Mouse (Mus musculus): ENCODE results near the gene Slc28a1. TPM values are rescaled to one million over a fixed set of nuclear protein-coding genes. Genes with fewer than 3 reads are reported as not detected.
"Not testable (repeated sequence)": the region's sequence is repeated elsewhere in the genome, so short reads cannot be mapped to it uniquely, and the experiment has no call there.

Slc28a1 gene
- polyA plus RNA-seq, 1 experiment from 2014 or later, result 0.05 TPM

- Histone ChIP-seq H3K4me1 (peaks cover 52% of the 10 kb centered on the region), H3K27me3 (replicated peaks; ENCODE audit: low read depth, poor library complexity, severe bottlenecking) (no peaks in the 10 kb centered on the region), H3K36me3 (replicated peaks) (no peaks in the 10 kb centered on the region), H3K9me3 (peaks cover 9% of the 10 kb centered on the region; the same call in 1 of the 2 replicates), H3K27ac (replicated peaks) (no peak overlapping the region; the same call in 1 of the 2 replicates), H3K4me3 (no peak overlapping the region)
- 58% methylated on average over 7 of the region's 7 CpGs for WGBS
- peak; percentile 50 for DNase-seq (ENCODE audit: low spot score)
These were observed 17.3 kb downstream of the Slc28a1 start for GRCm38 (mm10) chr7:81131864-81132263.

- H3K27ac ChIP-seq (replicated peaks), result peak overlapping the region; percentile 57
These were observed 18.3 kb downstream of the Slc28a1 start for GRCm38 (mm10) chr7:81132851-81133279.

GRCm38 (mm10) chr7:81133416-81133815 lies 18.8 kb downstream of the Slc28a1 start:
- 64% methylated on average over 6 of the region's 6 CpGs for WGBS
- Histone ChIP-seq H3K9me3 (0 out of 2 replicates have a peak, but pooled peaks cover under 1% of the 10 kb centered on the region), H3K4me3 (no peak overlapping the region), H3K27me3 (replicated peaks; ENCODE audit: low read depth, poor library complexity, severe bottlenecking) (no peaks in the 10 kb centered on the region), H3K4me1 (peaks cover 52% of the 10 kb centered on the region), H3K36me3 (replicated peaks) (no peaks in the 10 kb centered on the region), H3K27ac (replicated peaks) (peak overlapping the region; percentile 57)
- no peak for DNase-seq (ENCODE audit: low spot score)

More at GRCm38 (mm10) chr7:81132851-81133279, 18.3 kb downstream of the Slc28a1 start:
- Histone ChIP-seq H3K9me3 (peaks cover 6% of the 10 kb centered on the region; the same call in 1 of the 2 replicates), H3K4me3 (no peak overlapping the region), H3K4me1 (peaks cover 52% of the 10 kb centered on the region), H3K36me3 (replicated peaks) (no peaks in the 10 kb centered on the region), H3K27me3 (replicated peaks; ENCODE audit: low read depth, poor library complexity, severe bottlenecking) (no peaks in the 10 kb centered on the region)
- no peak for DNase-seq (ENCODE audit: low spot score)
- WGBS, result 6% methylated on average over 2 of the region's 2 CpGs

- H3K27ac ChIP-seq (replicated peaks), result peak overlapping the region; percentile 24
These were observed 19.3 kb downstream of the Slc28a1 start for GRCm38 (mm10) chr7:81133941-81134340.

GRCm38 (mm10) chr7:81134614-81135067 lies 20.0 kb downstream of the Slc28a1 start:
- peak overlapping the region; percentile 30 for H3K4me3 ChIP-seq
- H3K4me1 ChIP-seq, result peaks cover 48% of the 10 kb centered on the region
- WGBS, result 32% methylated on average over 9 of the region's 9 CpGs
- H3K27ac ChIP-seq (replicated peaks), result peak overlapping the region; percentile 74
- no peaks in the 10 kb centered on the region for H3K9me3 ChIP-seq
- no peaks in the 10 kb centered on the region for H3K27me3 ChIP-seq (replicated peaks; ENCODE audit: low read depth, poor library complexity, severe bottlenecking)
- no peaks in the 10 kb centered on the region for H3K36me3 ChIP-seq (replicated peaks)
- peak; percentile 80 for DNase-seq (ENCODE audit: low spot score)

More at GRCm38 (mm10) chr7:81133941-81134340, 19.3 kb downstream of the Slc28a1 start:
- Histone ChIP-seq H3K4me3 (no peak overlapping the region), H3K9me3 (no peaks in the 10 kb centered on the region), H3K4me1 (peaks cover 52% of the 10 kb centered on the region), H3K27me3 (replicated peaks; ENCODE audit: low read depth, poor library complexity, severe bottlenecking) (no peaks in the 10 kb centered on the region), H3K36me3 (replicated peaks) (no peaks in the 10 kb centered on the region)
- WGBS, result 71% methylated on average over 2 of the region's 2 CpGs
- no peak for DNase-seq (ENCODE audit: low spot score)

GRCm38 (mm10) chr7:81137292-81137691 lies 22.7 kb downstream of the Slc28a1 start:
- Histone ChIP-seq H3K4me1 (peaks cover 29% of the 10 kb centered on the region), H3K27me3 (replicated peaks; ENCODE audit: low read depth, poor library complexity, severe bottlenecking) (no peaks in the 10 kb centered on the region), H3K9me3 (no peaks in the 10 kb centered on the region), H3K27ac (replicated peaks) (no peak overlapping the region), H3K4me3 (no peak overlapping the region), H3K36me3 (replicated peaks) (no peaks in the 10 kb centered on the region)
- 81% methylated on average over 5 of the region's 5 CpGs for WGBS
- DNase-seq (ENCODE audit: low spot score), result no peak

GRCm38 (mm10) chr7:81139100-81139499 lies 24.5 kb downstream of the Slc28a1 start:
- H3K9me3 ChIP-seq, result no peaks in the 10 kb centered on the region
- H3K4me3 ChIP-seq, result no peak overlapping the region
- 93% methylated on average over 7 of the region's 7 CpGs for whole genome bisulfite sequencing
- no peaks in the 10 kb centered on the region for H3K36me3 ChIP-seq (replicated peaks)
- no peaks in the 10 kb centered on the region for H3K27me3 ChIP-seq (replicated peaks; ENCODE audit: low read depth, poor library complexity, severe bottlenecking)
- H3K4me1 ChIP-seq, result peaks cover 11% of the 10 kb centered on the region
- no peak overlapping the region for H3K27ac ChIP-seq (replicated peaks)
- no peak for DNase-seq (ENCODE audit: low spot score)

GRCm38 (mm10) chr7:81139671-81140404 lies 25.2 kb downstream of the Slc28a1 start:
- WGBS, result 91% methylated on average over 5 of the region's 5 CpGs
- DNase-seq (ENCODE audit: low spot score), result no peak

GRCm38 (mm10) chr7:81141541-81141940 lies 26.9 kb downstream of the Slc28a1 start:
- 66% methylated on average over 1 of the region's 1 CpGs for WGBS
- Histone ChIP-seq H3K36me3 (replicated peaks) (no peaks in the 10 kb centered on the region), H3K9me3 (no peaks in the 10 kb centered on the region), H3K4me1 (no peaks in the 10 kb centered on the region), H3K27me3 (replicated peaks; ENCODE audit: low read depth, poor library complexity, severe bottlenecking) (no peaks in the 10 kb centered on the region), H3K4me3 (no peak overlapping the region), H3K27ac (replicated peaks) (no peak overlapping the region)
- no peak for DNase-seq (ENCODE audit: low spot score)

More at GRCm38 (mm10) chr7:81139671-81140404, 25.2 kb downstream of the Slc28a1 start:
- Histone ChIP-seq H3K27me3 (replicated peaks; ENCODE audit: low read depth, poor library complexity, severe bottlenecking) (no peaks in the 10 kb centered on the region), H3K4me1 (peaks cover 4% of the 10 kb centered on the region), H3K36me3 (replicated peaks) (no peaks in the 10 kb centered on the region), H3K9me3 (no peaks in the 10 kb centered on the region), H3K27ac (replicated peaks) (no peak overlapping the region), H3K4me3 (no peak overlapping the region)

- not testable (repeated sequence) for H3K27ac ChIP-seq (replicated peaks); H3K36me3 ChIP-seq (replicated peaks); H3K9me3 ChIP-seq; H3K27me3 ChIP-seq (replicated peaks; ENCODE audit: low read depth, poor library complexity, severe bottlenecking); H3K4me1 ChIP-seq; DNase-seq (ENCODE audit: low spot score); H3K4me3 ChIP-seq
- WGBS, result 70% methylated on average over 4 of the region's 4 CpGs
These were observed 28.5 kb downstream of the Slc28a1 start for GRCm38 (mm10) chr7:81143056-81143455.

GRCm38 (mm10) chr7:81149759-81150158 lies 35.2 kb downstream of the Slc28a1 start:
- Histone ChIP-seq H3K36me3 (replicated peaks) (no peaks in the 10 kb centered on the region), H3K9me3 (0 out of 2 replicates have a peak, but pooled peaks cover 7% of the 10 kb centered on the region), H3K27ac (replicated peaks) (no peak overlapping the region), H3K27me3 (replicated peaks; ENCODE audit: low read depth, poor library complexity, severe bottlenecking) (no peaks in the 10 kb centered on the region), H3K4me1 (no peaks in the 10 kb centered on the region), H3K4me3 (no peak overlapping the region)
- 88% methylated on average over 11 of the region's 11 CpGs for WGBS
- no peak for DNase-seq (ENCODE audit: low spot score)

GRCm38 (mm10) chr7:81151216-81151615 lies 36.6 kb downstream of the Slc28a1 start:
- H3K27me3 ChIP-seq (replicated peaks; ENCODE audit: low read depth, poor library complexity, severe bottlenecking), result no peaks in the 10 kb centered on the region
- H3K27ac ChIP-seq (replicated peaks), result no peak overlapping the region
- 93% methylated on average over 8 of the region's 8 CpGs for WGBS

GRCm38 (mm10) chr7:81152306-81152705 lies 37.7 kb downstream of the Slc28a1 start:
- DNase-seq (ENCODE audit: low spot score), result no peak
- no peaks in the 10 kb centered on the region for H3K36me3 ChIP-seq (replicated peaks)
- no peaks in the 10 kb centered on the region for H3K4me1 ChIP-seq
- H3K27me3 ChIP-seq (replicated peaks; ENCODE audit: low read depth, poor library complexity, severe bottlenecking), result 0 out of 2 replicates have a peak, but pooled peaks cover 4% of the 10 kb centered on the region
- H3K27ac ChIP-seq (replicated peaks), result no peak overlapping the region
- 0 out of 2 replicates have a peak, but pooled peaks cover 7% of the 10 kb centered on the region for H3K9me3 ChIP-seq
- no peak overlapping the region for H3K4me3 ChIP-seq
- 92% methylated on average over 10 of the region's 10 CpGs for WGBS

More at GRCm38 (mm10) chr7:81151216-81151615, 36.6 kb downstream of the Slc28a1 start:
- no peaks in the 10 kb centered on the region for H3K36me3 ChIP-seq (replicated peaks)
- DNase-seq (ENCODE audit: low spot score), result no peak
- no peak overlapping the region for H3K4me3 ChIP-seq
- no peaks in the 10 kb centered on the region for H3K4me1 ChIP-seq
- H3K9me3 ChIP-seq, result 0 out of 2 replicates have a peak, but pooled peaks cover 7% of the 10 kb centered on the region
